Mouse (Mus musculus) liver, adult 10 weeks (tissue): ENCODE measurements around the gene Gabrg3. TPM values are rescaled to one million over a fixed set of nuclear protein-coding genes. Genes with fewer than 3 reads are reported as not detected.

ENCODE experiments used
- polyA plus RNA-seq: library from polyadenylated mRNA; stranded (reverse); fragments of 350-450 nt; fragmentation: Illumina TruSeq; extraction: RNeasy Lipid Tissue Mini Kit (QIAGEN cat#74804); gene quantifications from one replicate; pipeline ENCODE4 v1.2.3, GENCODE M21; 2014; ENCODE audit warnings: low read depth, low replicate concordance

The Gabrg3 gene
- polyA plus RNA-seq = not detected

GRCm38 (mm10) chr7:57386517-57387340 is at the start of gene Gabrg3:
Gabrg3 (minus strand) TSS chr7:57387188.

GRCm38 (mm10) chr7:57419392-57419791 is 32.4 kb upstream of the Gabrg3 start, which contains the start of gene Gabrb3:
Gabrb3 (plus strand) TSS chr7:57419692.

Other genes with a start within 250 kb of the Gabrg3 start
- gene Gabrb3, start 32.5 kb upstream of the Gabrg3 start, polyA plus RNA-seq = 0.40 TPM
- gene Gabra5, start 122.9 kb upstream of the Gabrg3 start, polyA plus RNA-seq = not detected